Mouse (Mus musculus) liver, embryonic 12.5 days (tissue): Measurements from ENCODE around the gene Cldn16. TPM values are rescaled to one million over a fixed set of nuclear protein-coding genes. Genes with fewer than 3 reads are reported as not detected.
"Not testable (repeated sequence)": the region's sequence is repeated elsewhere in the genome, so short reads cannot be mapped to it uniquely, and the experiment has no call there.

Experiments
- ATAC-seq: fragments of 200-750 bp; cut with Nextera tagmentation; 2 replicates; pipeline ENCODE4 v1.8.0; 2017; ENCODE audit warnings: moderate number of reproducible peaks, mild to moderate bottlenecking, moderate library complexity
- H3K27ac ChIP-seq: fragments of 300-500 bp; sonication (generic); 2 replicates; pipeline ENCODE4 v1.5.1; 2016; ENCODE audit warnings: mild to moderate bottlenecking
- H3K27me3 ChIP-seq: fragments of 300-500 bp; sonication (generic); replicated peaks from 2 replicates; pipeline ENCODE4 v1.6.1; 2016; ENCODE audit warnings: mild to moderate bottlenecking, moderate library complexity
- H3K36me3 ChIP-seq: fragments of 300-500 bp; sonication (generic); 2 replicates; pipeline ENCODE4 v1.6.1; 2016; ENCODE audit warnings: mild to moderate bottlenecking, moderate library complexity
- H3K4me1 ChIP-seq: fragments of 300-500 bp; sonication (generic); 2 replicates; pipeline ENCODE4 v1.6.1; 2016
- H3K4me2 ChIP-seq: fragments of 300-500 bp; sonication (generic); 2 replicates; pipeline ENCODE4 v1.6.1; 2016; ENCODE audit warnings: mild to moderate bottlenecking, moderate library complexity
- H3K4me3 ChIP-seq: fragments of 300-500 bp; sonication (generic); 2 replicates; pipeline ENCODE4 v1.5.1; 2016; ENCODE audit warnings: mild to moderate bottlenecking, moderate library complexity
- H3K9ac ChIP-seq: fragments of 300-500 bp; sonication (generic); 2 replicates; pipeline ENCODE4 v1.6.1; 2016; ENCODE audit warnings: mild to moderate bottlenecking, moderate library complexity
- H3K9me3 ChIP-seq: fragments of 300-500 bp; sonication (generic); replicated peaks from 2 replicates; pipeline ENCODE4 v1.6.1; 2016; ENCODE audit warnings: mild to moderate bottlenecking, moderate library complexity
- WGBS: fragments of 180-500 bp; shearing (Covaris S2); methylation state at CpG from one replicate; pipeline ENCODE4 v1.1.7; 2016; ENCODE audit not compliant: insufficient replicate concordance; 5-methylcytosine and 5-hydroxymethylcytosine counted together
- polyA plus RNA-seq: library from polyadenylated mRNA; unstranded; fragments of >200 nt; fragmentation: Nextera tagmentation; extraction: Ambion mirVana; gene quantifications from 2 replicates; pipeline ENCODE4 v1.2.1, GENCODE M21; 2016

Cldn16 gene
- polyA plus RNA-seq, 1 experiment from 2014 or later = not detected

DNA sequence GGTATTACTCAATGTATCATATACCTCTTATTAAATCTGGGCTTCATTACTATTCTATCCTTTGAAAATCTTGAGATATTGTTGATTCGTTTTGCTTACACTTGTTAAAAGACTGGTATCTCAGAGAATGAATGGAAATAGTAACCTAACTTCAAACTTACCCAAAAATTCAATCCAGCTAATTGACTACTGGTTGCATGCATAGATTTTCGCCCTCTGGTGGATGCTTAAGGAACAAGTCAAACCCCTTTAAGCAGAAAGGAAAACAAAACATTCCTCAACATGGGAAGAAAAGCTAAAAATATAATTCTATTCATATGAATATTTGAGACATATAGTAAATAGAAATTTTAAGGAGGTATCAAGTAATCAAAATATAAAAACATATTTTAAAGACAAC lies 32.8 kb downstream of the Cldn16 start:
- no peaks in the 10 kb centered on the region for H3K4me1 ChIP-seq
- H3K4me2 ChIP-seq = no peak overlapping the region
- no peak for ATAC-seq
- H3K27ac ChIP-seq = no peak overlapping the region
- H3K27me3 ChIP-seq = no peaks in the 10 kb centered on the region
- no peaks in the 10 kb centered on the region for H3K9me3 ChIP-seq
- no peak overlapping the region for H3K4me3 ChIP-seq
- 5% methylated on average over 2 of the region's 2 CpGs for WGBS
- no peak overlapping the region for H3K9ac ChIP-seq
- H3K36me3 ChIP-seq = no peaks in the 10 kb centered on the region

DNA sequence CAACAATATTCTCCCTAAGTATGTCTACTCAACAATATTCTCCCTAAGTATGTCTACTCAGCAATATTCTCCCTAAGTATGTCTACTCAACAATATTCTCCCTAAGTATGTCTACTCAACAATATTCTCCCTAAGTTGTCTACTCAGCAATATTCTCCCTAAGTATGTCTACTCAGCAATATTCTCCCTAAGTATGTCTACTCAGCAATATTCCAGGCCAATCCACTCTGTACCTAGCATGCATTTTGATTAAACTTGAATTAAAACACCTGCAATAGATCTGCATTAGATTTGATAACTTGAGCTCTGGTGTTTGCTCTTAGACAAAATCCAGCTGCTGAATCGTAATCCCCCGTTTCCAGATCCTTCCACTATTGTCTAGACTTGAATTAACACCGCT lies 36.8 kb downstream of the Cldn16 start:
- H3K36me3 ChIP-seq, H3K9me3 ChIP-seq, H3K4me3 ChIP-seq, H3K27me3 ChIP-seq, ATAC-seq, H3K9ac ChIP-seq, H3K4me1 ChIP-seq, H3K4me2 ChIP-seq, H3K27ac ChIP-seq: not testable (repeated sequence)
- 71% methylated on average over 3 of the region's 3 CpGs for WGBS

DNA sequence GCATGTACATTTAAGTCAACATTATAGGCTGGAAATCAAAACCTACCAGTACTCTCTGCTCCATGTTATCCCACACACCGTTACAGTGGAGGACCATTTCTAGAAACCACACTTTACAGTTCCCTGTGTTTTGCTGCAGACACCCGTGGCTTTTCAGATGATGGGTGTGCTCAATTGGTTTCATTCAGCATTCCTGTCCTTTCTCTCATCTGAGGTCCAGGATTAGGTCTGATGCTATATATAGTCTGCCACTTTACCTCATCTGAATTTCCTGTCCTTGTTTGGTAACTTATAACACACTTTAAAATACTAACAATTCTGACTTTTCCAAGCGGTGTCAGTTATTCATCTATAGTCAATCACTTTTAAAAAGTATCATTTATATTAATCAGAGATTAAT lies 37.8 kb downstream of the Cldn16 start:
- no peak overlapping the region for H3K27ac ChIP-seq

DNA sequence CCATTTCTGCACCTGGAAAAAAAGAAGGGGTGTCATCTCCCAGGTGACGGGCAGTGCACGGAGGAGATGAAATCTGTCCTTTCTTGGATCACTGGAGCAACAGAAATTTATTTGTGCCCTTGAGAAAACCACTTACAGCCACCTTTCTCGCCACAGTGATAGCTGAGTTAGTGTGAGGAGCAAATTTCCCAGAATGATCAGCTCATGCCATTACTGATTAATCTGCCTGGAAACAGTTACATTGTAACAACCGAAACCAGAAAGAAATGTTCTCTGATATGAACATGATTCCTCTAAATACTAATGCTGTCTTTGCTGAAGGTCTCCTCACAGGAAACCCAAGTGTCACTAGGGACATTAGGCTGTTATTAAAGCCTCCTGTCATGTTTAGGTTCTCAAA lies 42.0 kb downstream of the Cldn16 start:
- 56% methylated on average over 4 of the region's 4 CpGs for WGBS
- Histone ChIP-seq H3K36me3 (no peaks in the 10 kb centered on the region), H3K9me3 (no peaks in the 10 kb centered on the region), H3K27ac (no peak overlapping the region), H3K4me1 (no peaks in the 10 kb centered on the region), H3K4me2 (no peak overlapping the region), H3K9ac (no peak overlapping the region), H3K27me3 (no peaks in the 10 kb centered on the region), H3K4me3 (no peak overlapping the region)
- ATAC-seq = no peak

More for the DNA sequence above, 37.8 kb downstream of the Cldn16 start:
- no peak for ATAC-seq
- WGBS = 62% methylated on average over 3 of the region's 3 CpGs
- Histone ChIP-seq H3K9ac (no peak overlapping the region), H3K4me3 (no peak overlapping the region), H3K9me3 (no peaks in the 10 kb centered on the region), H3K36me3 (no peaks in the 10 kb centered on the region), H3K4me1 (no peaks in the 10 kb centered on the region), H3K4me2 (no peak overlapping the region), H3K27me3 (no peaks in the 10 kb centered on the region)

DNA sequence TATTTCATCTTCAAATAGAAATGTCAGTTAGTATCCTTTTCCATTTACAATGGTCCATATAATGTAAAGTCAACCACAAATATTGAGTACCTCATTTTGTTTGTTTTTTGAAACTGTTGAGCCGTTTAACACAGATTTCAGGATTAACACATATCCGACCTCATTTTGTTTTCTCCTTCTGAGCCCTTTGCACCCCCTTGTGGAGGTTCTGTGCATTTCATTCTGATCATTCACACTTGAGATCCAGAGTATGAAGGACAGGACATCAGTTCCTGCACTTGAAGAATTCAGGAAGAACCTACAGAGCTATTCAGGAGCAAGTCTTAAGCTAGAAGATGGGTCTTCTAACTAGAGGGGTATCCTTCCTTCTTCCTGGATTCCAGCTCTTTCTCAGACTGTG lies 56.7 kb downstream of the Cldn16 start:
- H3K27ac ChIP-seq = no peak overlapping the region
- WGBS = 51% methylated on average over 2 of the region's 2 CpGs
- no peak for ATAC-seq
- H3K9ac ChIP-seq = no peak overlapping the region
- no peaks in the 10 kb centered on the region for H3K4me1 ChIP-seq
- H3K9me3 ChIP-seq = no peaks in the 10 kb centered on the region
- H3K36me3 ChIP-seq = no peaks in the 10 kb centered on the region
- H3K4me3 ChIP-seq = no peak overlapping the region
- no peak overlapping the region for H3K4me2 ChIP-seq
- H3K27me3 ChIP-seq = no peaks in the 10 kb centered on the region

DNA sequence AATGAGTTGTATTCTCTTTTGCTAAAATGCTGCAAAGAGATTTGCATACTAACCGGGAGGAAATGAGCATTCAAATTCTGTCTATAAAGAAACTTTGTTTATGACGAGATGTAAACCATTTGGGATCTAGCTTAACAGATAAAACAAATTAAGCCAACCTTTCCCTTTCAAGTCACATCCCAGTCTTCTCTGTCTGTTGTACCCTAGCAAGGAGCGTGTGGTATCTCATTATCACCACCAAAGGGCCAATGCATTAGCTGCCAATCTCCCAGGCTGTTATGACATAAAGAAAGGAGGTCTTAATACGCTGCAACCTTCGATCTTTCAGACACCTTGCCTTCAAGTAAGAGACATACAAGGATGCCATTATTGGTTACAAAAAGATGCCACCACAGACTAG lies 62.9 kb downstream of the Cldn16 start:
- 58% methylated on average over 5 of the region's 5 CpGs for WGBS
- H3K4me1 ChIP-seq = no peaks in the 10 kb centered on the region
- no peak overlapping the region for H3K9ac ChIP-seq
- no peak overlapping the region for H3K4me3 ChIP-seq
- H3K27ac ChIP-seq = no peak overlapping the region
- no peaks in the 10 kb centered on the region for H3K27me3 ChIP-seq
- no peak for ATAC-seq
- no peaks in the 10 kb centered on the region for H3K9me3 ChIP-seq
- H3K36me3 ChIP-seq = no peaks in the 10 kb centered on the region
- no peak overlapping the region for H3K4me2 ChIP-seq

DNA sequence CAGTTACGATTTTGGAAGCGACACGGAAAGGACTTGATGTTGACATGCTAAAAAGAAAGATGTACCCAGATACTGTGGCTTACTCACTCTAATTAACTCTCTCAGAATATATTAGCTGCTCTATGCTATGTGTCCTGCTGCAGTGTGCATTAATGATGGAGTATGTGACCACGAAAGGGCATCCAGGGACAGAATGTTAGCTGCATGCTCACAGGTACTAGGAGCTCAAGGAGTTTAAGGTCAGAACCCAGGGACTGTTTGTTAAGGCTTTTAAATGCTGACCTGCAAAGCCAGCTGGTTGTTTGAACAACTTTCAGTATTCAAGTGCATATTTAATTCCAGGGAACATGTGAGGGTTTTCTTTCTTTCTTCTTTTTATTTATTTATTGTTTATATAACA lies 63.7 kb downstream of the Cldn16 start, which contains the start of gene Tmem207:
Gene Tmem207 (minus strand): TSS at position 101 of the 400 bp plus-strand sequence.
- WGBS = 77% methylated on average over 4 of the region's 4 CpGs
- Histone ChIP-seq H3K4me1 (no peaks in the 10 kb centered on the region), H3K9ac (no peak within 1 kb of the TSS), H3K9me3 (no peaks in the 10 kb centered on the region), H3K4me3 (no peak within 1 kb of the TSS), H3K4me2 (no peak within 1 kb of the TSS), H3K27me3 (no peaks in the 10 kb centered on the region), H3K36me3 (no peaks in the 10 kb centered on the region), H3K27ac (no peak within 1 kb of the TSS)
- no peak for ATAC-seq

DNA sequence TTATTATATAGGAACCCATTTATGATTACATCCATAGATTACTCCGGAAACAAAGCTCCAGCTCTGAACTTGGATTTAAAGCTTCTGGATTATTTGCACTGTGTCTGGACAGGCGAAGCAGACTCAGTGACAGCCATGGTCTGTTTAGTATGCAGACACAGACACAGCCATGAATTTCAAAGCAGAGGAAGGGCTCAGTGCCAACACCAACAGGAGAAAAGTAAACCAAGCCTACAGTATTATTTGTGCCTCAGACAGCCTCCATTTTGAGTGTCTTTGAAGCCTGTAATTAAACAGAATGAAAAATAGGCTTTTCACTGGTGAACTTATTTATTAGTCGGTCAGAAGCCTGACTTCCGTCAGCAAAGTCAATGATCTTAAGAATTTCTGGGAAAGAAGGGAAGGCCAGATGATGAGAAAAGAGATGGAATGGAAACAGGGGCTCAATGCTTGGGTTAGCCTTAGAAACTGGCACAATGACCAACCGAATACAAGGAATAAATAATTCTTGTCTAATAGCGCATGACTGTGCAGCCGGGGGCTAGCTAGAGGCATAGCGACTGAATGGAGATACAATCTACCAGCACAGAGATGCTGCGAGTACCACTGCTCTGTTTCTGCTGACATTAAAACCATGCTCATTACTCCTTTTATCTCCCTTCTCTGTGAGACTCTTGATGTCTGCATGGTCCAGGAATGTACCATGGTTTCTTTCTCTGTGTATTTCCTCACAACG lies 65.2 kb downstream of the Cldn16 start:
- ATAC-seq = no peak
- H3K36me3 ChIP-seq = no peaks in the 10 kb centered on the region
- 72% methylated on average over 10 of the region's 10 CpGs for WGBS
- H3K4me1 ChIP-seq = no peaks in the 10 kb centered on the region
- no peak overlapping the region for H3K4me3 ChIP-seq
- H3K9me3 ChIP-seq = no peaks in the 10 kb centered on the region
- H3K4me2 ChIP-seq = no peak overlapping the region
- no peak overlapping the region for H3K9ac ChIP-seq
- no peak overlapping the region for H3K27ac ChIP-seq
- H3K27me3 ChIP-seq = no peaks in the 10 kb centered on the region

DNA sequence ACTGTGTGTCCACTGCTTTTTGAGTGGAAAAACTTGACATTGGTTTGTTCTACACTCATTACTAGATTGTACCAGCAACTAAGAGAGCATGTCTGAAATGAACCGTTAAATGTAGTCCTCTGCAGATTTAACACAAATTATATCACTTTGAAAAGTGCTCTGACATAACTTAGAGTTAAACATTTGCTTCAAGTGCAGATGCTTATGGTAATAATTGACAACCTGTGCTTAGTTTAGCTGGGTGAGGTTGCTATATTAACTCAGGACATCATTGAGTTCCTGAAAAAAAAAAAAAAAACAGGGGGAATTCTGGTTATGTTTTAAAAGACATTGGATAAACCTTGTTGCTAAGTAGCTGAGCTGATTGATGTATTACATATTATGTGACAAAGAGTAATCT lies 67.5 kb downstream of the Cldn16 start:
- WGBS = 82% methylated on average over 1 of the region's 1 CpGs

DNA sequence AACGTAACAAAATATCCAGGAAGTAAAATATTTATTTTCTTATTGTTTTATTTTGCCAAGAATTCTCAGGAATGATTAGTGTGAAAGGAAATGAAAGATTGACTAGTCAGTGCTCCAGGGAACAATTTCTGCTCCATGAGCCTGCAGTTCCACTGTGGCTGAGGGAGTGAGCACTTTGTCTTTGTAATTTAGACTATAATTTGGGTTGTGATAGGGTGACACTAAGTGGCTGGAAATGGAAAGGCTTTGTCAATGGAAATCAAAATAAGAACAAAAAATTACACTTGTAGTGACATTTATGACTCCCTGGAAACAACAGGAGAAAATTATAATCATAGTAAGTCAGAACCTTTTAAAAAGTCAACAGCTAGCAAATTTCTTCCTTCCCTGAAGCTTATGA lies 69.4 kb downstream of the Cldn16 start:
- Histone ChIP-seq H3K9ac (no peak overlapping the region), H3K4me1 (no peaks in the 10 kb centered on the region), H3K4me2 (no peak overlapping the region), H3K9me3 (no peaks in the 10 kb centered on the region), H3K27ac (no peak overlapping the region), H3K27me3 (no peaks in the 10 kb centered on the region), H3K36me3 (no peaks in the 10 kb centered on the region), H3K4me3 (no peak overlapping the region)
- no peak for ATAC-seq
- WGBS = 71% methylated on average over 1 of the region's 1 CpGs

More for the DNA sequence above, 67.5 kb downstream of the Cldn16 start:
- no peak for ATAC-seq
- Histone ChIP-seq H3K36me3 (no peaks in the 10 kb centered on the region), H3K9ac (no peak overlapping the region), H3K9me3 (no peaks in the 10 kb centered on the region), H3K27ac (no peak overlapping the region), H3K4me1 (no peaks in the 10 kb centered on the region), H3K4me2 (no peak overlapping the region), H3K27me3 (no peaks in the 10 kb centered on the region), H3K4me3 (no peak overlapping the region)

Other genes with a start within 250 kb of the Cldn16 start
- gene Cldn1, start 91.3 kb upstream of the Cldn16 start, polyA plus RNA-seq = 14.2 and 15.3 TPM in 2 replicates
- gene Tmem207, start 63.6 kb downstream of the Cldn16 start, polyA plus RNA-seq = not detected in 2 replicates
- 2.3 and 2.6 TPM in 2 replicates for gene Il1rap, start 118.6 kb downstream of the Cldn16 start, polyA plus RNA-seq